Mouse (Mus musculus) G1E (cell line): Measurements from ENCODE around the gene Serping1. TPM values are rescaled to one million over a fixed set of nuclear protein-coding genes. Genes with fewer than 3 reads are reported as not detected.

Experiments
- ATAC-seq: 2 replicates; pipeline ENCODE4 v1.8.0; 2016; ENCODE audit warnings: mild to moderate bottlenecking; ENCODE audit not compliant: insufficient number of reproducible peaks, poor library complexity, low FRiP score, severe bottlenecking; ENCODE audit errors: extremely low read depth
- DNase-seq: peaks from one replicate; pipeline ENCODE4 v3.0.0; 2012; ENCODE audit warnings: low spot score
- H3K27me3 ChIP-seq: 2 replicates; pipeline ENCODE4 v1.6.1; 2012; ENCODE audit warnings: mild to moderate bottlenecking, low read length, inconsistent platforms; ENCODE audit not compliant: insufficient read depth
- H3K36me3 ChIP-seq: replicated peaks from 2 replicates; pipeline ENCODE3; 2012; ENCODE audit warnings: mild to moderate bottlenecking, inconsistent platforms
- H3K4me1 ChIP-seq: 2 replicates; pipeline ENCODE4 v1.6.1; 2012; ENCODE audit warnings: low read depth, low read length, inconsistent platforms, mixed read lengths; ENCODE audit not compliant: insufficient read depth
- H3K4me3 ChIP-seq: 2 replicates; pipeline ENCODE4 v1.5.1; 2012; ENCODE audit warnings: low read depth, mild to moderate bottlenecking, inconsistent platforms, low read length, moderate library complexity, mixed read lengths
- H3K9me3 ChIP-seq: replicated peaks from 2 replicates; pipeline ENCODE4 v1.6.1; 2012; ENCODE audit warnings: inconsistent platforms
- CTCF ChIP-seq: IDR thresholded peaks from 2 replicates; pipeline ENCODE4 v1.5.1; 2012; ENCODE audit warnings: low read depth, low read length, inconsistent platforms, mixed read lengths
- GATA1 ChIP-seq: IDR thresholded peaks from 2 replicates; pipeline ENCODE4 v1.6.1; 2012; ENCODE audit warnings: borderline replicate concordance, low read length, inconsistent platforms, mixed read lengths
- GATA2 ChIP-seq: IDR thresholded peaks from 2 replicates; pipeline ENCODE4 v1.6.1; 2012; ENCODE audit warnings: low read depth, low read length, inconsistent platforms, borderline replicate concordance
- POLR2AphosphoS5 ChIP-seq: IDR thresholded peaks from 2 replicates; pipeline ENCODE4 v1.6.1; 2012; ENCODE audit warnings: low read depth, low read length, inconsistent platforms; ENCODE audit not compliant: insufficient replicate concordance
- TAL1 ChIP-seq: conservative IDR thresholded peaks from 2 replicates; pipeline ENCODE4 v1.6.1; 2012; ENCODE audit warnings: low read depth, low read length, inconsistent platforms, mixed read lengths
- polyA plus RNA-seq: library from polyadenylated mRNA; stranded (reverse); fragments of >175 nt; gene quantifications from 2 replicates; pipeline ENCODE4 v1.2.3, GENCODE M21; 2012
- total RNA-seq, 2 experiments: library from RNA; stranded (forward) in 1 of 2; stranded (reverse) in 1 of 2; fragments of 200-1000 nt in 1 of 2; fragments of >200 nt in 1 of 2; fragmentation: Nextera tagmentation in 1 of 2; gene quantifications; 2 replicates each; pipeline ENCODE4 v1.2.3; 2014 to 2017

Gene Serping1
- total and polyA plus RNA-seq, 3 experiments = not detected

DNA sequence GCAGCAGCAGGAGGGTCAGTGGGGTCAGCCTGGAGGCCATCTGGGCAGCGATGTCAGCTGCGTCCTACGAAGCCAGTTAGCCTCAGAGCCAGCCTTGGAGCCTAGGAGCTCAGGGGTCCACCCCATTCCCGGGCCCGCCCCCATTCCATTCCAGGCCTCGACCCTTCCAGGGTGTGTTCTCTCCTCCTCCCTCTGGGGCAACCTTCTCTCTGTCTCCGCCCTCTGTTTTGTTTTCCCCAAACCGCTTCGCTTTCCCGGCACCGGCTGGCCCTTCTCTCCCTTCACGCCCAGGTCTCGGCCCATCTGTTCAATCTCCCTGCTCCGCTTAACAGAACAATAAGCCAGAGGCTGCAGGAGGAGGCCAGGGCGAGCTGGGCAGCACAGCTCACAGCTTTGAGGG is 493 bp downstream of the Serping1 start:
- Histone ChIP-seq H3K9me3 (no peaks in the 10 kb centered on the region), H3K36me3 (no peaks in the 10 kb centered on the region), H3K4me1 (no peaks in the 10 kb centered on the region), H3K4me3 (no peak overlapping the region), H3K27me3 (peaks cover 65% of the 10 kb centered on the region)
- ATAC-seq (no peak), DNase-seq (no peak)
- TF ChIP-seq GATA1 = no peak
- TF ChIP-seq TAL1 = no peak
- TF ChIP-seq POLR2AphosphoS5 = no peak
- TF ChIP-seq GATA2 = no peak
- TF ChIP-seq CTCF = no peak

DNA sequence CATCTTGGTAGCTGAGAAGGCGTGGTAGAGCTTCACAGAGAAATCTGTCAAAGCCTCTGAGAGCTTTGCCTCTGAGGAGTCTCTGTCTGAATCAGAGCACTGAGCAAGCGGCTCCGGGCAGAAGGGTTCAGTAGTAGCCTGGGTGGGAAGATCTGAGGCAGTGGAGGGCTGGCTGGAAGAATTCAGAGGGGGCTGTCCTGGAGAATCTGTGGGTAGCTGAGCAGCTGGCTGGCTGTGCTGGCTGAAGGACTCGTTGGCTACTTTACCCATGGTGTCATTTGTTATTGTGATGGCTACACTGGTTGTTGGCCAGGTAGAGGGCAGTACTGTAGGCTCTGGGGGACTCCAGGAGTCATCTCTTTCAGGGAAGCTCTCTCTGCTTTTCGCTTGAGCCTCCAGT is 2.0 kb downstream of the Serping1 start:
- peaks cover 55% of the 10 kb centered on the region for H3K27me3 ChIP-seq
- no peak for ATAC-seq
- TF ChIP-seq GATA2 (no peak), TAL1 (no peak), CTCF (no peak), POLR2AphosphoS5 (no peak), GATA1 (no peak)
- no peaks in the 10 kb centered on the region for H3K36me3 ChIP-seq
- no peaks in the 10 kb centered on the region for H3K4me1 ChIP-seq
- DNase-seq = no peak
- H3K4me3 ChIP-seq = no peak overlapping the region
- H3K9me3 ChIP-seq = no peaks in the 10 kb centered on the region

DNA sequence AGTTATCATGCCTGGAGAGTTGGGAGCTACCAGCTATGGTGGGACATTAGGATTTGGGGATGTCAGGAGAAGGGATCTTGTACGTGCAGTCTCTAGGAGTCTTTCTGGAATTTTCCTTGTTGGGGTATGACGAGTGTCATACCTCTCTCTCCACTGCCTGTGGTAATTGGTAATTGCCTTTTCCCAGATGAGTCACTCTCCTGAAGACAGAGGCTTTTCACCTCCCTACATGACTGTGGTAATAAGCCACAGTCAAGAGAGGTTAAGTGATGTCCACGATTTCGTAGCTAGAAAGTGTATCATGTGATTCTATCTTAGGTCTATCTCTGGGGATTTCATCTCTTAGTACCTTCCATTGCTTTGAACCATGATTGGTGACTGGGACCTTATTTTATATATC is 2.8 kb downstream of the Serping1 start:
- H3K4me1 ChIP-seq = no peaks in the 10 kb centered on the region
- no peaks in the 10 kb centered on the region for H3K9me3 ChIP-seq
- no peak for TF ChIP-seq TAL1
- no peak for TF ChIP-seq GATA1
- no peak for TF ChIP-seq GATA2
- no peak for TF ChIP-seq POLR2AphosphoS5
- TF ChIP-seq CTCF = no peak
- H3K36me3 ChIP-seq = no peaks in the 10 kb centered on the region
- no peak for DNase-seq
- H3K27me3 ChIP-seq = peaks cover 53% of the 10 kb centered on the region
- H3K4me3 ChIP-seq = no peak overlapping the region
- ATAC-seq = no peak

DNA sequence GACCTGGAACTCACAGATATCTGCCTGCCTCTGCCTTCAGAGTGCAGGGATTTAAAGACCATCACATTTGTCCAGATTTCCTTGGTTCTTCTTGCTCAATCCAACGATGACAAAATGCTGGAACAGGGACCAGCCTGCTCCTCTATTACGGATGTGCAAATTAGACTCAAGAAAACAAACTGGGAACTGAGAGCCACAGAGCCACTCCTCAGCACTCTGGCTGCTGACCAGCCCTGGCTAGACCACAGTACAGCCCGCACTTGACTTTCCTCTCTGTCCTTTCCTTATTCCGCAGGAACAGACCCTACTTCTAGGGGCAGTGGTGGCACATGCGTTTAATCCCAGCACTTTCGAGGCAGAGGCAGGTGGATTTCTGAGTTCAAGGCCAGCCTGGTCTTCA is 4.7 kb downstream of the Serping1 start:
- TF ChIP-seq POLR2AphosphoS5 = no peak
- TF ChIP-seq GATA2 = no peak
- no peak for TF ChIP-seq CTCF
- TF ChIP-seq TAL1 = no peak
- TF ChIP-seq GATA1 = no peak
- DNase-seq (no peak), ATAC-seq (no peak)
- Histone ChIP-seq H3K9me3 (no peaks in the 10 kb centered on the region), H3K4me3 (no peak overlapping the region), H3K27me3 (peaks cover 58% of the 10 kb centered on the region), H3K4me1 (no peaks in the 10 kb centered on the region), H3K36me3 (no peaks in the 10 kb centered on the region)

DNA sequence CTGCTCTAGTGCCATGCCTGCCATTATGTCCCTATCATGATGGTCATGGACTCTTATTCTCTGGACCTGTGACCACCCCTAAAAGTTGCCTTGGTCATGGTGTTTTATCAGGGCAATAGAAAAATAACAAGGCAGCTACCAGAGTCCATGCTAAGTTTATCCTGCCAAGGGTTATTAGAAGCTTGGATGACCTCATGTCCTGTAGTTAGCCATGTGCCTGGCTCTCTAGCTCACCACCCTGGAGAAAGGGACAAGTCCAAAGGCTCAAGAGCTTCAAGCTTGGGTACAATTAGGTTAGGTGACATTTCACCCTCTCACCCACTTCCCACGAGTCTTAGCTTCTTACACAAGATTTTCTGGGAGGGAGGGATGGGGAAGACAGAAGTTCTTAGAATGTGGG is 12.4 kb downstream of the Serping1 start:
- Histone ChIP-seq H3K9me3 (no peaks in the 10 kb centered on the region), H3K4me1 (no peaks in the 10 kb centered on the region), H3K4me3 (no peak overlapping the region), H3K36me3 (no peaks in the 10 kb centered on the region), H3K27me3 (peaks cover 51% of the 10 kb centered on the region)
- DNase-seq = no peak
- TF ChIP-seq GATA1 (no peak), TAL1 (no peak), CTCF (no peak), GATA2 (no peak), POLR2AphosphoS5 (no peak)
- ATAC-seq = no peak

DNA sequence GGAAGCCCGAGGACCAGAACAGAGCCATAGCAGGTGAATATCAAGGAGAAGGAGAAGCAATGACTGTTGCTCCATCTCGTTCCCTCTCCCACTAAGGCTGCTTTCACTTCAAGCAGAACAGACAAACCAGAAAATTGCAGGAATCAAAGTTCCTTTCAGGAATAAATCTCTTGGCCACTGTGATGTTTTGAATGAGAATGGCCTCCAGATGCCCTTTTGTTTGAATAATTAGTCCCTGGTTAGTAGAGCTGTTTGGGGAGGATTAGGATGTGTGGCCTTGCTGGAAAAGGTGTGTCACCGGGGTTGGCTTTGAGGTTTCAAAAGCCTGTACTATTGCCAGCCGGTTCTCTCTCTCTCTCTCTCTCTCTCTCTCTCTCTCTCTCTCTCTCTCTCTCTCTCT is 12.9 kb downstream of the Serping1 start:
- no peak for TF ChIP-seq GATA2
- TF ChIP-seq CTCF = no peak
- TF ChIP-seq TAL1 = no peak
- TF ChIP-seq GATA1 = no peak
- TF ChIP-seq POLR2AphosphoS5 = no peak
- Histone ChIP-seq H3K4me1 (no peaks in the 10 kb centered on the region), H3K36me3 (no peaks in the 10 kb centered on the region), H3K4me3 (no peak overlapping the region), H3K27me3 (peaks cover 51% of the 10 kb centered on the region), H3K9me3 (no peaks in the 10 kb centered on the region)
- ATAC-seq = no peak
- no peak for DNase-seq

DNA sequence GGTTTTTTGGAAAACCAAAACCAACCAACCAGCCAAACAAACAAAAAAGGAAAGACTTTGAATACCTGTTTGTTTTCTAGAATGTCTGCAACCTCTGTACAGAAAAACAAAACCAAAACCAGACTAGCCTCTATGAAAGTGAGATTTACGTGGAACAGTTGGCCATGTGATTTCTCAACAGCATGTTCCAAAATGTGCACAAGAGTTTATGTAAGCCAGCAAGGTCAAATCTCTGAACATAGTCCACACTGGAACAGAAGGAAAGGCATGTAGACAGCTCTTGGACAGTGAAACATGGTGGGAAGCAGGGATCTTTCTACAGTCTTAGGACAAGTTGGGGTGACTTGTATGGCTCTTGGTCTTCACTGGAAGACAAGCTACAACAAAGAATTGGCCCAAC is 13.4 kb downstream of the Serping1 start:
- no peaks in the 10 kb centered on the region for H3K36me3 ChIP-seq
- ATAC-seq (no peak), DNase-seq (no peak)
- H3K4me1 ChIP-seq = no peaks in the 10 kb centered on the region
- H3K4me3 ChIP-seq = no peak overlapping the region
- no peak for TF ChIP-seq POLR2AphosphoS5
- TF ChIP-seq GATA1 = no peak
- TF ChIP-seq TAL1 = no peak
- no peak for TF ChIP-seq GATA2
- TF ChIP-seq CTCF = no peak
- peaks cover 51% of the 10 kb centered on the region for H3K27me3 ChIP-seq
- H3K9me3 ChIP-seq = no peaks in the 10 kb centered on the region
